Mouse (Mus musculus): ENCODE measurements at regions not wholly inside any gene's neighbourhood (a gene's known extent, or its start where the extent isn't known, plus 50 kb on each side); places are given as distances from the start of the nearest gene placed in this dataset.

- TF ChIP-seq GATA1 (IDR thresholded peaks at IDR 0.05; ENCODE audit: borderline replicate concordance, low read length) (no peak), FLI1 (IDR thresholded peaks at IDR 0.05; ENCODE audit: low read length) (no peak)
Measured at GRCm38 (mm10) chr14:76258626-76259025, 147.9 kb downstream of the Nufip1 start.

All from megakaryocyte, embryonic 14.5 days (primary cell).